Mouse (Mus musculus) limb, embryonic 11.5 days (tissue): ENCODE measurements at regions not wholly inside any gene's neighbourhood (a gene's known extent, or its start where the extent isn't known, plus 50 kb on each side); places are given as distances from the start of the nearest gene placed in this dataset.

Experiments used
- ATAC-seq: fragments of 200-750 bp; cut with Nextera tagmentation; 2 replicates; pipeline ENCODE4 v1.8.0; 2017; ENCODE audit warnings: low read depth; ENCODE audit not compliant: insufficient number of reproducible peaks, low FRiP score, low TSS enrichment
- DNase-seq: peaks from one replicate; pipeline ENCODE4 v3.0.0-alpha.2; 2015; ENCODE audit warnings: low spot score
- H3K27ac ChIP-seq: fragments of 300-500 bp; sonication (generic); replicated peaks from 2 replicates; pipeline ENCODE4 v1.5.1; 2014; ENCODE audit warnings: low read depth, mild to moderate bottlenecking, low read length
- H3K27me3 ChIP-seq: fragments of 300-500 bp; sonication (generic); 2 replicates; pipeline ENCODE4 v1.6.1; 2014; ENCODE audit warnings: mild to moderate bottlenecking, low read length, mixed read lengths; ENCODE audit not compliant: control insufficient read depth, insufficient read depth
- H3K36me3 ChIP-seq: fragments of 300-500 bp; sonication (generic); 2 replicates; pipeline ENCODE4 v1.6.1; 2014; ENCODE audit warnings: mild to moderate bottlenecking, low read length, moderate library complexity, mixed read lengths; ENCODE audit not compliant: control insufficient read depth, insufficient read depth
- H3K4me1 ChIP-seq: fragments of 300-500 bp; sonication (generic); 2 replicates; pipeline ENCODE4 v1.6.1; 2014; ENCODE audit warnings: low read length, mixed read lengths; ENCODE audit not compliant: control insufficient read depth, insufficient read depth
- H3K4me2 ChIP-seq: fragments of 300-500 bp; sonication (generic); 2 replicates; pipeline ENCODE4 v1.6.1; 2014; ENCODE audit warnings: low read depth, mild to moderate bottlenecking, moderate library complexity; ENCODE audit not compliant: severe bottlenecking
- H3K4me3 ChIP-seq: fragments of 300-500 bp; sonication (generic); 2 replicates; pipeline ENCODE4 v1.5.1; 2014; ENCODE audit warnings: low read depth, low read length
- H3K9ac ChIP-seq: fragments of 300-500 bp; sonication (generic); 2 replicates; pipeline ENCODE4 v1.6.1; 2014; ENCODE audit warnings: mild to moderate bottlenecking, low read length
- H3K9me3 ChIP-seq: fragments of 300-500 bp; sonication (generic); 2 replicates; pipeline ENCODE4 v1.6.1; 2016; ENCODE audit warnings: low read length; ENCODE audit not compliant: control insufficient read depth
- WGBS: fragments of 180-500 bp; shearing (Covaris S2); extraction: QIAGEN DNeasy Blood & Tissue Kit; methylation state at CpG from one replicate; pipeline ENCODE4 v1.1.7; 2014; 5-methylcytosine and 5-hydroxymethylcytosine counted together

DNA sequence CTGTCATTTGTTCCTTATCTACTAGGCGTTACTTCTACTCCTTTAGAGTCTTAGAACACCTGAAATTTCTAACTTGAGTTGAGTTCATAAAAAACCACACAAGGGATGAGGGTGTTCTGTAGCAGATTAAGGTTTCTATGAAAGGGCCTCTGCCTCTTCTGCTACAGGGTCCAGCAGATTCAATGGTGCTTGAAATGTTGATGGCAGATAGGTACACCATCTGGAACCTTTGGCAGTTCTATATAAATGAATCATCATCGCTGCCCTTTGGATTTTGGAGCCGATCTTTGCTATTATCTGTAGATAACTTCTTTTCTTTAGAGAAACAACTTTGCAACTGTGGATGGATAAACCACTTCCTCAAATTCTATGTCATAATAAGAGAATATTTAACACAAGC lies 483.9 kb upstream of the Pappa start:
- H3K9ac ChIP-seq, result no peak overlapping the region
- no peaks in the 10 kb centered on the region for H3K4me1 ChIP-seq
- no peak overlapping the region for H3K4me3 ChIP-seq
- H3K4me2 ChIP-seq, result no peak overlapping the region
- 82% methylated on average over 3 of the region's 3 CpGs for WGBS
- ATAC-seq (no peak), DNase-seq (no peak)
- no peaks in the 10 kb centered on the region for H3K36me3 ChIP-seq
- no peak overlapping the region for H3K27ac ChIP-seq
- no peaks in the 10 kb centered on the region for H3K27me3 ChIP-seq
- no peaks in the 10 kb centered on the region for H3K9me3 ChIP-seq

- Histone ChIP-seq H3K9me3 (no peaks in the 10 kb centered on the region), H3K4me2 (no peak overlapping the region), H3K27ac (no peak overlapping the region), H3K27me3 (no peaks in the 10 kb centered on the region), H3K36me3 (no peaks in the 10 kb centered on the region), H3K9ac (no peak overlapping the region), H3K4me3 (no peak overlapping the region), H3K4me1 (no peaks in the 10 kb centered on the region)
- no peak for ATAC-seq
- DNase-seq, result no peak
- WGBS, result 80% methylated on average over 1 of the region's 1 CpGs
Observed at GRCm38 (mm10) chr4:64640976-64641375, 483.0 kb upstream of the Pappa start.

GRCm38 (mm10) chr4:64645141-64645540 lies 478.8 kb upstream of the Pappa start:
- 94% methylated on average over 2 of the region's 2 CpGs for WGBS
- ATAC-seq (no peak), DNase-seq (no peak)
- H3K9ac ChIP-seq, result no peak overlapping the region
- no peaks in the 10 kb centered on the region for H3K27me3 ChIP-seq
- H3K4me2 ChIP-seq, result no peak overlapping the region
- no peak overlapping the region for H3K4me3 ChIP-seq
- no peak overlapping the region for H3K27ac ChIP-seq
- no peaks in the 10 kb centered on the region for H3K36me3 ChIP-seq
- no peaks in the 10 kb centered on the region for H3K4me1 ChIP-seq
- no peaks in the 10 kb centered on the region for H3K9me3 ChIP-seq

DNA sequence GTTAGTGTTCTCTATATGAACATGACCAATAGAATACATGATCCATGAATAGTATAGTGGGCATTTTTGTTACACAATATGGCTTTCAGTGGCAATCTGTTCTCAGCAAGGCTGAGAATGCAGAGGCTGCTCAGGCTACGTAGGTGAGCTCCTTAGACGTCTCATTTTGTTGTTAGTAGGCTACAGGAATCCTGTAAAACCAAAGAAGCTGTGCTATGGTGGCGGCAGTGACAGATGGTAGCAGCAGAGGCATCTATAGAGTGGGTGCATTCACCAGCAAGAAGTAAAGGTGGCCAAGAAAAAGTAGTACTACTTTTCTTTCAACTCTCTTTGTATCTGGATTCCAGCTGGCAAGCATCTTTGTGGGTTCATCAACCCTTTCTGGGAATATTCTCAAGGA lies 469.8 kb upstream of the Pappa start:
- H3K4me1 ChIP-seq, result no peaks in the 10 kb centered on the region
- H3K27ac ChIP-seq, result no peak overlapping the region
- no peak overlapping the region for H3K4me3 ChIP-seq
- ATAC-seq (no peak), DNase-seq (no peak)
- no peak overlapping the region for H3K4me2 ChIP-seq
- WGBS, result 81% methylated on average over 3 of the region's 3 CpGs
- H3K9ac ChIP-seq, result no peak overlapping the region
- H3K27me3 ChIP-seq, result no peaks in the 10 kb centered on the region
- H3K36me3 ChIP-seq, result no peaks in the 10 kb centered on the region
- H3K9me3 ChIP-seq, result no peaks in the 10 kb centered on the region

DNA sequence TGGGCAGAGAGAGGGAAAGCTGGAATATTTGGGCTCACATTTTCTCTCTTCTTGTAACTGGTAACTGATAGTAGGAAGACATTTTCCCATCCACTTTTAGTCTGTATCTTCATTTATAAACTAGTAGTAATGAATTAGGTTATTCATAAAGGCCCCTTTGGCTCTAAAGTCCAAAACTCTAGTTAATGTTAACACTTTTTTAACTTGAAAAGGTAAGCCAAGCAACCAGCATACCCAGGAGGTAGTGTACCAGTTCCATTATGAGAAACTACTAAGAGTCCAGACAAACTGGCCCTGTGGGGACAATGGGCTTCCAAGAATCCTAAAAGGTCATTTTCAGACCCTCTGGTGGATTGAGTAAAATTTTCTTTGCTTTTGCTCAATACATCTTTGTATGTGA lies 468.4 kb upstream of the Pappa start:
- H3K4me2 ChIP-seq, result no peak overlapping the region
- no peaks in the 10 kb centered on the region for H3K36me3 ChIP-seq
- DNase-seq (no peak), ATAC-seq (no peak)
- no peaks in the 10 kb centered on the region for H3K9me3 ChIP-seq
- no peak overlapping the region for H3K4me3 ChIP-seq
- H3K27ac ChIP-seq, result no peak overlapping the region
- H3K27me3 ChIP-seq, result no peaks in the 10 kb centered on the region
- H3K4me1 ChIP-seq, result no peaks in the 10 kb centered on the region
- no peak overlapping the region for H3K9ac ChIP-seq

DNA sequence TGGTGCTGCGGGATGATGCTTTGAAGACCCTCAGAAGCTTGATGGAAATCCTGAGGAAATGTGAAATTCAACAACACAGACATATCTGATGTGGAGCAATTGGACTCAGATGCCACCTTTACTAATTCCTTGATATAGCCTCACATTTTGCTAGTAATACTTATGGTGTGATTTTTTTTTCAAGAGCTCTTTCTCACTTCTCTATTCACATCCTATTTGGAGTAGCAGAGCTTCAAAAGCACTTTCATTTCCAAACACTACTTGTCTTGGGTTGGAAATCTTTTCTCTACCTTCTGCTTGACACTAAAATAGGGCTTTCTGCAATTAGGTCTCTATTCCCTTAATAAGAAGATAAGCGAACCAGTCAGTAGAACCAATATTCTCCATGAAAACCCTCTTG lies 460.3 kb upstream of the Pappa start:
- WGBS, result 94% methylated on average over 2 of the region's 2 CpGs

GRCm38 (mm10) chr4:64667998-64668397 lies 456.0 kb upstream of the Pappa start:
- Histone ChIP-seq H3K9me3 (no peaks in the 10 kb centered on the region), H3K4me3 (no peak overlapping the region)

More for the DNA sequence above, 460.3 kb upstream of the Pappa start:
- ATAC-seq (no peak), DNase-seq (no peak)
- Histone ChIP-seq H3K4me1 (no peaks in the 10 kb centered on the region), H3K4me2 (no peak overlapping the region), H3K27me3 (no peaks in the 10 kb centered on the region), H3K4me3 (no peak overlapping the region), H3K9ac (no peak overlapping the region), H3K27ac (no peak overlapping the region), H3K36me3 (no peaks in the 10 kb centered on the region), H3K9me3 (no peaks in the 10 kb centered on the region)

DNA sequence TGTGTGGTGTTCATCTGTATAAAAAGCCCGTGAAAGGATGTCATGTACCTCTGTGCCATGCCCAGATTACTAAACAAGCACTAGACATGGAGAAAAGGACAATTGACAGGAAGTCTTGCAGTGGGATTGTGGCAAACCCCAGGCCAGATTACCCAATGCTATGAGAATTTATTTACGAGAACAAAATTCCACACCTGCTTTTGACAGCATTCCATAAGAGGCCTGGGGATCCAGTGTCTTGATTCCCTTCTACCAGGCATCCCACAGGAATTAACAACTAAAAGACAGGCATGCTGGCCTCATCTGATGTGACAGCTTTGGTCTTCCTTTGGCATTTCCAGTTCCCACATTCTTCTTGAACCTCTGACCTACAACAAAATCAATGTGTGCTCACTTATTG lies 454.3 kb upstream of the Pappa start:
- Histone ChIP-seq H3K9ac (no peak overlapping the region), H3K27ac (no peak overlapping the region), H3K4me3 (no peak overlapping the region), H3K27me3 (no peaks in the 10 kb centered on the region), H3K36me3 (no peaks in the 10 kb centered on the region), H3K4me1 (no peaks in the 10 kb centered on the region), H3K9me3 (no peaks in the 10 kb centered on the region), H3K4me2 (no peak overlapping the region)
- no peak for ATAC-seq
- 84% methylated on average over 2 of the region's 2 CpGs for WGBS
- no peak for DNase-seq

More at GRCm38 (mm10) chr4:64667998-64668397, 456.0 kb upstream of the Pappa start:
- Histone ChIP-seq H3K4me1 (no peaks in the 10 kb centered on the region), H3K27me3 (no peaks in the 10 kb centered on the region), H3K36me3 (no peaks in the 10 kb centered on the region), H3K9ac (no peak overlapping the region), H3K27ac (no peak overlapping the region), H3K4me2 (no peak overlapping the region)
- ATAC-seq (no peak), DNase-seq (no peak)
- WGBS, result 87% methylated on average over 3 of the region's 3 CpGs

DNA sequence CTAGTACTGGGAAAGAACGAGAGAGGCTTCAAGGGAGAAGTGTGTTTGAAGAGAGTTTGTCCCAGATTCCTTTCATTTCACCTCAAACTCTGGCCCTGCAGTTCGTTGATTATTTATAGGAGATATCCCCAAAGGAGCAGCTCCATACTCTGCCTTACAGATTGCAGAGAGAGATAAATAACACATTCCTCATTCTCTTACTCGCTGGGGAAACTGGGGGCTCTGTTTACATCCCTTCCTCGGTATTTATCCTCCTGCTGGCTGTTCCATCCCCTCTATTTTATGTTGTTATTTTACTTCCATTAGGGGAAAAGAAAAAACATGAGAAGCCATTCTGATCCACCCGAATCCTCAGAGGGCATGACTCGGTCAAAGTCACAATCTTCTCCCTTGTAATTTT lies 447.5 kb upstream of the Pappa start:
- H3K4me3 ChIP-seq, result no peak overlapping the region
- H3K9ac ChIP-seq, result no peak overlapping the region
- no peaks in the 10 kb centered on the region for H3K36me3 ChIP-seq
- no peak for ATAC-seq
- H3K4me1 ChIP-seq, result no peaks in the 10 kb centered on the region
- no peak overlapping the region for H3K4me2 ChIP-seq
- DNase-seq, result no peak
- no peaks in the 10 kb centered on the region for H3K9me3 ChIP-seq
- no peaks in the 10 kb centered on the region for H3K27me3 ChIP-seq
- 73% methylated on average over 6 of the region's 6 CpGs for WGBS
- no peak overlapping the region for H3K27ac ChIP-seq
